Mouse (Mus musculus) forebrain, embryonic 13.5 days (tissue): ENCODE measurements around the gene Macc1. TPM values are rescaled to one million over a fixed set of nuclear protein-coding genes. Genes with fewer than 3 reads are reported as not detected.

Experiments
- ATAC-seq: fragments of 200-750 bp; cut with Nextera tagmentation; 2 replicates; pipeline ENCODE4 v1.8.0; 2017
- H3K27ac ChIP-seq: fragments of 300-500 bp; sonication (generic); 2 replicates; pipeline ENCODE4 v1.5.1; 2015; ENCODE audit warnings: inconsistent platforms, mild to moderate bottlenecking, moderate library complexity
- H3K27me3 ChIP-seq: fragments of 300-500 bp; sonication (generic); 2 replicates; pipeline ENCODE4 v1.6.1; 2015; ENCODE audit warnings: mild to moderate bottlenecking, inconsistent platforms
- H3K36me3 ChIP-seq: fragments of 300-500 bp; sonication (generic); 2 replicates; pipeline ENCODE4 v1.6.1; 2015; ENCODE audit warnings: mild to moderate bottlenecking, inconsistent platforms; ENCODE audit not compliant: poor library complexity, severe bottlenecking
- H3K4me1 ChIP-seq: fragments of 300-500 bp; sonication (generic); 2 replicates; pipeline ENCODE4 v1.6.1; 2015; ENCODE audit warnings: inconsistent platforms
- H3K4me2 ChIP-seq: fragments of 300-500 bp; sonication (generic); 2 replicates; pipeline ENCODE4 v1.6.1; 2015; ENCODE audit warnings: inconsistent platforms, mild to moderate bottlenecking, moderate library complexity
- H3K4me3 ChIP-seq: fragments of 300-500 bp; sonication (generic); 2 replicates; pipeline ENCODE4 v1.5.1; 2015; ENCODE audit warnings: mild to moderate bottlenecking, inconsistent platforms
- H3K9ac ChIP-seq: fragments of 300-500 bp; sonication (generic); 2 replicates; pipeline ENCODE4 v1.6.1; 2015; ENCODE audit warnings: mild to moderate bottlenecking, inconsistent platforms
- H3K9me3 ChIP-seq: fragments of 300-500 bp; sonication (generic); replicated peaks from 2 replicates; pipeline ENCODE4 v1.6.1; 2016; ENCODE audit warnings: inconsistent platforms
- WGBS: fragments of 180-500 bp; shearing (Covaris S2); methylation state at CpG from one replicate; pipeline ENCODE4 v1.1.7; 2015; 5-methylcytosine and 5-hydroxymethylcytosine counted together
- polyA plus RNA-seq: library from polyadenylated mRNA; unstranded; fragments of >200 nt; fragmentation: Nextera tagmentation; extraction: Ambion mirVana; gene quantifications from 2 replicates; pipeline ENCODE4 v1.2.1, GENCODE M21; 2015

Gene Macc1
- not detected in 2 replicates for polyA plus RNA-seq

DNA sequence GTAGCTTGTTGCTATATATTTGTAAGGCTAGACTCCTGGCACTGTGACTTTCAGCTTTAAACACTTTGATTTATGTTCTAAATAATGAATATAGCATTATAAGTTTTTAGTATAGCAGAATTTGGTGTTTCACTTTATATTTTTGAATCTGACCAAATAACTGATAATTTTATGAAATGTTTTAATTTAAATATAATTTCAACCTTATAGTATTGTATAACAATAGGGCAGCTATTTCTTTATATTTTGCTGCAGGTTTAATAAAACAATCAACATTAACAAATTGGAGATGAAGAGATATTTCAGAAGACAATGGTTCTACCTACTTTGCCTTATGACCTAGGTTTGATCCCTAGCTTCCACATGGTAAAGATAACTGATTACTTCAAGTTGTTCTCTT is at the start of gene Macc1:
Gene Macc1, plus strand, starts transcription at position 301 of the 400 bp plus-strand sequence.
- Histone ChIP-seq H3K9ac (no peak within 1 kb of the TSS), H3K27me3 (no peaks in the 10 kb centered on the region), H3K4me2 (no peak within 1 kb of the TSS), H3K9me3 (no peaks in the 10 kb centered on the region), H3K4me1 (no peaks in the 10 kb centered on the region), H3K4me3 (no peak within 1 kb of the TSS), H3K27ac (no peak within 1 kb of the TSS), H3K36me3 (no peaks in the 10 kb centered on the region)
- no peak for ATAC-seq

DNA sequence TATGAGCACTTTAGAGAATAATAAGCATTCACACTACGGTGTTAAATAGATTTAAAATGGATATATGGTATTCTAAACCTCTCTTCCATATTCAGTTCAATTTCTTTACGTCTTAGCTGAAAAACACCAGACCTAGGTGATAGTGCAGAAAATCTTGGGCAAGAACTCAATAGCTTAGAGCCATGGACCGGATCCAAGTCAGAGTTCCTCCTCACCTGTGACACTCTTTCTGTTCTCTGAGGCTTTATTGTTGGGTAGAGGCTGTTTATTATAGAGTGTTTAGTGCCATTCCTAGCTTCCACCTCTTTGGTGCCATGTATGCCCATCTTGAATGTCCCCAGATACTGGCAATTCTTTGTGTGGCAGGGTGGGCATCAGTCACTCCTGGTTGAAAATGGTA is 49.6 kb upstream of the Macc1 start:
- H3K9me3 ChIP-seq, result no peaks in the 10 kb centered on the region
- H3K4me3 ChIP-seq, result no peak overlapping the region
- no peak overlapping the region for H3K9ac ChIP-seq
- no peak for ATAC-seq
- no peak overlapping the region for H3K4me2 ChIP-seq
- WGBS, result 91% methylated on average over 3 of the region's 3 CpGs
- no peak overlapping the region for H3K27ac ChIP-seq
- no peaks in the 10 kb centered on the region for H3K27me3 ChIP-seq
- H3K36me3 ChIP-seq, result no peaks in the 10 kb centered on the region
- H3K4me1 ChIP-seq, result no peaks in the 10 kb centered on the region

DNA sequence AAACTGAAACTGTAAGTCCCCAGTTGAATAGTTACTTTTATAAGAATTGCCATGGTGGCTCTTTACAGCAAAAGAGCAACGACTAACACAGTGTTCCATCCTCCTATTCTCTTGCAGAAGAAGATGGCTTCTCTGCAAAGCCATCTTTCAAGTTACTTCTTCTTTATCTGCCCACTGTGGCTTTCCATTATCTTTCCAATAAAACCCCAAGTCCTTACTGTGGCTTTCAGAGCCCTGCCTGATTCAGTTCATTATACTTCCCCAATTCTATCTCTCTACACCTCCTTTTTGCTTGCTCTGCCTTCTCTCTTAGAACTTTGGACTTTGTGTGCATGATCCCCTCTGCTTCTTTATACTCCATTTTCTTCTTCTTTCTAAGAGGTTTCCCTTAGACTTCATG is 45.3 kb upstream of the Macc1 start:
- WGBS, result 70% methylated on average over 1 of the region's 1 CpGs

DNA sequence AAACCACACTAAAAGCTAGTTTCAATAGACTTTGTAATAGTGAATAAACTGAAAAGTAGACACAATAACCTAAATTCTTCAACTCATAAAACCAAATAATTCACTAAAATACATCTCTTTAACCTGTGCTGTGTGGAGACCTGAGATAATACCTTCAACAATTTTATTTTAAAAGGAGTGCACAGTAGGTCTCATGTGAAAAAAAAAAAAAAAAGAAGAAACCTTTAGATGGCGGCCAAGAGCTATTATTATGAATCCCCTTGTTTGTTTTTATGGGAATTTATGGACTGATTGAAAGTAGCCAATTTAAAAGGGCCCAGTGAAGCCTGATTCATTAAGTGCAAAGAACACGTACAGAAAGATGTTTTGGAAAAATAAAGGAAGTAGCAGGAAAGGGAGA is 44.0 kb upstream of the Macc1 start:
- Histone ChIP-seq H3K9me3 (no peaks in the 10 kb centered on the region), H3K4me2 (no peak overlapping the region), H3K4me1 (no peaks in the 10 kb centered on the region), H3K36me3 (no peaks in the 10 kb centered on the region), H3K4me3 (no peak overlapping the region), H3K9ac (no peak overlapping the region), H3K27me3 (no peaks in the 10 kb centered on the region), H3K27ac (no peak overlapping the region)
- no peak for ATAC-seq
- 71% methylated on average over 2 of the region's 2 CpGs for WGBS

More for the DNA sequence above, 45.3 kb upstream of the Macc1 start:
- ATAC-seq, result no peak
- Histone ChIP-seq H3K27ac (no peak overlapping the region), H3K36me3 (no peaks in the 10 kb centered on the region), H3K9me3 (no peaks in the 10 kb centered on the region), H3K9ac (no peak overlapping the region), H3K4me3 (no peak overlapping the region), H3K4me1 (no peaks in the 10 kb centered on the region), H3K27me3 (no peaks in the 10 kb centered on the region), H3K4me2 (no peak overlapping the region)

DNA sequence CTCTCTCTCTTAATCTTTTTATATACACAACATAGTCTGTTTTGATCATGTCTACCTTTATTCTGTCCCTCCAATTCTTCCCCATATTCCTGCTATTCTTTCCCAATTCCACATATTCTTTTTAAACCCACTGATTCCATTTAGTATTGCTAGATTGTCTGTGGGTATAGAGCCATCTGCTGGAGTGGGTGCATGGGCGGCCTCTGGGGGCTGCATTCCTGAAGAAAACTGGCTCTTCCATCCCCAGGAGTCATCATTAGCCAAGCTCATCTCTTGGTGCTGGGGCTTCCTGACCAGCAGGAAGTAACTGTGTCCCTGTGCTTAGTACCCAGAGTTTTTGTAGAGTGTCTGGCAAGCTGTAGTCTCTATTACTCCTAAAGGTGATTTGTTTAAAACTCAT is 42.1 kb upstream of the Macc1 start:
- ATAC-seq, result no peak
- Histone ChIP-seq H3K36me3 (no peaks in the 10 kb centered on the region), H3K9me3 (no peaks in the 10 kb centered on the region), H3K27me3 (no peaks in the 10 kb centered on the region), H3K4me1 (no peaks in the 10 kb centered on the region), H3K27ac (no peak overlapping the region), H3K9ac (no peak overlapping the region), H3K4me3 (no peak overlapping the region), H3K4me2 (no peak overlapping the region)
- 94% methylated on average over 1 of the region's 1 CpGs for WGBS

DNA sequence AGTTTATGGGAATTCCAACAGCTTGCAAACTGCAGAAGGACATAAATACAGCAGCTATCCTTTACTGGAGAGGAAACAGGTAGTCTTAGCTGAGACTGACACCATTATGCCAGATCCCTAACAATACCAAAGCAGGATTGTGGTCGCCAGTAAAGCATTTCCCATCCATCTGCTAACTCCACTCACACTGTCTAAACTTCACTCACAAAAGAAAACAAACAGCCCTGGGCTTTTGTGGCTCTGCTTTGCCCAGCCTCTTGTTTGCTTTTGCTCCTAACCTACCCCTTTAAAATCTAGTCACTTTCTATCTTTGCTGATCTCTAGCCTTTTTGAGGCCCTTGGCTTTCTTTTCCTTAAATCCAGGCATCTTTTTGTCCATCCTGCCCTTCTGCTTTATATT is 40.5 kb upstream of the Macc1 start:
- no peaks in the 10 kb centered on the region for H3K36me3 ChIP-seq
- 0% methylated on average over 1 of the region's 1 CpGs for WGBS
- H3K27me3 ChIP-seq, result no peaks in the 10 kb centered on the region
- no peak overlapping the region for H3K9ac ChIP-seq
- H3K4me2 ChIP-seq, result no peak overlapping the region
- H3K9me3 ChIP-seq, result no peaks in the 10 kb centered on the region
- H3K4me1 ChIP-seq, result no peaks in the 10 kb centered on the region
- no peak for ATAC-seq
- no peak overlapping the region for H3K27ac ChIP-seq
- no peak overlapping the region for H3K4me3 ChIP-seq

DNA sequence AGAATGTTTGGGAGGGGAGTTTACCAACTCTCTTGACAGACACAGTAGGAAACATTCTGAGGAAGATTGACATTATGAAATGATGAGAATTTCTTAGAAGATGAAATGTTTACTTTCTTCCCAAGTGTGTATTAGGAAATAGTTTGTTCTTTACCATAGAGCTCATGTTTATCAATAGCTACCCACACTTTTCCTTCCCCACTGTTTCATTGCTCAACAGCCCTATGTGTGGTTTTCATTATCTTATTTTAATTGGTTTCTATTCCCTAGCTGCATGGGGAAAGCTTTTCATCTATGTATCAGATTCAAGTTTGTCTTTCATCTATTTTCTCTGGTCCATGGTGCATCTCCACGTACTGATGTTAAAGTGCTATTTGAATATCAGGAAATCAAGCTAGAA is 37.8 kb upstream of the Macc1 start:
- H3K27me3 ChIP-seq, result no peaks in the 10 kb centered on the region
- no peak overlapping the region for H3K27ac ChIP-seq
- no peak overlapping the region for H3K9ac ChIP-seq
- ATAC-seq, result no peak
- WGBS, result 58% methylated on average over 1 of the region's 1 CpGs
- H3K4me2 ChIP-seq, result no peak overlapping the region
- no peaks in the 10 kb centered on the region for H3K9me3 ChIP-seq
- no peaks in the 10 kb centered on the region for H3K4me1 ChIP-seq
- no peaks in the 10 kb centered on the region for H3K36me3 ChIP-seq
- no peak overlapping the region for H3K4me3 ChIP-seq

DNA sequence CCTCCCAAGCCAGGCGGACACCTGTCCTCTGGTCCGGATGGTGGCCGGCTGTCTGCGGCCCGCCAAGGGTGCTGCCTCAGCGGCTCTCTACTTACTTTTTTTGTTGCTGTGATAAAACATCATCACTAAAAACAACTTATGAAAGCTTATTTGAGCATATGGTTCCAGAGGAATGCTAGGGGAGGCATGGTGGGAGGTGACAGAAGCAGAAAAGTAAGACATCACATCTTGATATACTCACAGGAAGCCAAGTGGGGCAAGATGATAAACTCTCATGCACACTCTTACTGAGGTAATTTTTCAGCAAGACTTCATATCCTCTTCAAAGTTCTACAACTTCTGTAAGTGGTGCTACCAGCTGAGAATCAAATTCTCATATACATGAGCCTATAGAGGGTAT is 22.5 kb upstream of the Macc1 start:
- Histone ChIP-seq H3K9ac (no peak overlapping the region), H3K4me3 (no peak overlapping the region), H3K27ac (no peak overlapping the region), H3K36me3 (no peaks in the 10 kb centered on the region), H3K9me3 (no peaks in the 10 kb centered on the region), H3K27me3 (no peaks in the 10 kb centered on the region), H3K4me1 (no peaks in the 10 kb centered on the region), H3K4me2 (no peak overlapping the region)
- 96% methylated on average over 6 of the region's 6 CpGs for WGBS
- no peak for ATAC-seq

DNA sequence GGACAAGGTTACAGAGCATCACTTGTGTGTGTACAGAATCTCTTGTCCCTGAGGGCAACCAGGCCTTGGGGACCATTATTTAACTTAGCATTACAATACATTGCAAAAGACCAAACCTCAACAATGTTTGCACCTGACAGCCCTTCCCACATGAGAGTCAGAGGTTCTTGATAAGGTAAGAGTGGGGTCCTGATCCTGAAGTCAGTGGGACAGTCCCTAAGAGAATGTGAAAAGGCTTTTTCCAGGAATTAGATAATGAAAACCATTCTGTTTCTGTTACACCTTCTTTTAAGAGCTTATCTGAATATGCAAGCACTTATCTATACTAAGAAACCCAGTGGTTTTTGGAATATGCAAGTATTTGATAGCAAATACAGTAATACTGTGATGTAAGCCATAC is 10.5 kb upstream of the Macc1 start:
- H3K27me3 ChIP-seq, result no peaks in the 10 kb centered on the region
- H3K9ac ChIP-seq, result no peak overlapping the region
- no peak for ATAC-seq

DNA sequence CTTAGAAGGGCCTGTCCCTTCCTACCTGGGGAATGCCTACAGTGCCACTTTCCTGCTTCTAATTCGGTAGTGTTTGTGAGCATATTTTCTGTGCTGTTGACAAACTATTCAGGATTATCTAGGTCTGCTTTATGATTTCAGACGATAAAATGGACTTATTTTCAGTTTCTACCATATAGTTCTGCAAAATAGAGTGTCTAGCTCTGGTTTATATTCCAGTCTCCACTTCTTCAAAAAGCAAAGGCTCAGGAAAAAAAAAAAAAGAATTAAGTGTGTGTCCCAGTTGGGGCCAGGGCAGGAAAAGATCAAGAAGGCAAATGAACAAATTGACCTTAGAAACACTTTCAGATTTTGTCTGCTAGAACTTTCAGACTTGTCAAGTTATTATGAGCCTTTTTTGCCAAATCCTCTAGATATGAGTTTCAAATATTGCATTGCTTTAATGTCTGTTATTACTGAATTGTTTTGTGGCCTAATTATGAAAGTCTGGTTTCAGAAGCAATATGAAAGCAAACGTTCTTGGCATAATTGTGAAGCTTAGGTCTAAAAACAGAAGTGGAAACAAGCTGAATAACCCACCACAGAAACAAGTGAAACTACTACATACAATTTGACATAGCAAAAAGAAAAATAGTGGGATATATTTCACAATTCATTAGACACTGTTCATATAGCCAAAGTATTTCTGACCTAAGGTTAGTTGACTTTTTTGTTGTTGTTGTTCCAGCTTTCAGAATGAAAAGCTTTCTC is 881 bp upstream of the Macc1 start:
- Histone ChIP-seq H3K4me3 (no peak overlapping the region), H3K27me3 (no peaks in the 10 kb centered on the region), H3K4me2 (no peak overlapping the region), H3K4me1 (no peaks in the 10 kb centered on the region), H3K9ac (no peak overlapping the region), H3K27ac (no peak overlapping the region), H3K9me3 (no peaks in the 10 kb centered on the region), H3K36me3 (no peaks in the 10 kb centered on the region)
- ATAC-seq, result no peak
- WGBS, result 82% methylated on average over 3 of the region's 3 CpGs

More for the DNA sequence above, 10.5 kb upstream of the Macc1 start:
- H3K9me3 ChIP-seq, result no peaks in the 10 kb centered on the region
- no peaks in the 10 kb centered on the region for H3K36me3 ChIP-seq
- H3K4me1 ChIP-seq, result no peaks in the 10 kb centered on the region
- H3K4me2 ChIP-seq, result no peak overlapping the region
- H3K4me3 ChIP-seq, result no peak overlapping the region
- no peak overlapping the region for H3K27ac ChIP-seq

DNA sequence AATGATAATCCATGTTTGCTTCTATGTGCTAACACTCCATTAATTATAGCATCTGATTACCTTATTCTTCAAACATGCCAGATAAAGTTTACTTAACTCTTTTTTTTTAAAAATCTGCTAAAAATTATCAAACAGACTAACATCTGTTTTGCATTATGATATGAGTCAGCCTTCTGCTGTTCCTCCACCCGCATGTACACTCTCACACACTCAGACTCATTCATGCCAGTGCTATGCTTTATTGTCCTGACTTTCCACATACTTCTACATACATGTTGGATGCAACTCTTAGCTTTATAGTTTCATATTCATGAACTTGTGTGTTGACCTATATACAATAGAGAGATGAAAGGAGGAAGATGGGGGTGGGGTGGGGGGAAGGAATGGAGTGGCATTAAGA is 4.7 kb downstream of the Macc1 start:
- Histone ChIP-seq H3K4me1 (no peaks in the 10 kb centered on the region), H3K4me2 (no peak overlapping the region), H3K9me3 (no peaks in the 10 kb centered on the region), H3K4me3 (no peak overlapping the region), H3K36me3 (no peaks in the 10 kb centered on the region), H3K9ac (no peak overlapping the region), H3K27ac (no peak overlapping the region), H3K27me3 (no peaks in the 10 kb centered on the region)
- 89% methylated on average over 1 of the region's 1 CpGs for WGBS
- no peak for ATAC-seq

DNA sequence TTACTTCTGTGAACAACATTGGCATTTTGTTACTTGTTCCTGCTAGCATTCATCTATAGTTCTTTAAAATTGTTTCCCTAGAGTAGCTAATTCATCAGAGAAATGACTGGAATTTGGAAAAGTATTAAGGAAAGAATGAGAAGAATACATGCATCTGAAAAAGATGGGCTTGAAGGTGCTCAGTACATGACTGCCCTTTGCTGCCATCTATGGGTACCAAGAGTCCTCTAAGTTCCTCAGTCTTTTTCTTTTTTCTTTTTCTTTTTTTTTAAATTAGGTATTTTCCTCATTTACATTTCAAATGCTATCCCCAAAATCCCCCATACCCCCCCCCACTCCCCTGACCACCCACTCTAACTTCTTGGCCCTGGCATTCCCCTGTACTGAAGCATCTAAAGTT is 11.3 kb downstream of the Macc1 start:
- ATAC-seq, result no peak
- H3K36me3 ChIP-seq, result no peaks in the 10 kb centered on the region
- H3K9me3 ChIP-seq, result no peaks in the 10 kb centered on the region
- no peak overlapping the region for H3K9ac ChIP-seq
- H3K4me2 ChIP-seq, result no peak overlapping the region
- no peaks in the 10 kb centered on the region for H3K4me1 ChIP-seq
- H3K27me3 ChIP-seq, result no peaks in the 10 kb centered on the region
- H3K4me3 ChIP-seq, result no peak overlapping the region
- H3K27ac ChIP-seq, result no peak overlapping the region

DNA sequence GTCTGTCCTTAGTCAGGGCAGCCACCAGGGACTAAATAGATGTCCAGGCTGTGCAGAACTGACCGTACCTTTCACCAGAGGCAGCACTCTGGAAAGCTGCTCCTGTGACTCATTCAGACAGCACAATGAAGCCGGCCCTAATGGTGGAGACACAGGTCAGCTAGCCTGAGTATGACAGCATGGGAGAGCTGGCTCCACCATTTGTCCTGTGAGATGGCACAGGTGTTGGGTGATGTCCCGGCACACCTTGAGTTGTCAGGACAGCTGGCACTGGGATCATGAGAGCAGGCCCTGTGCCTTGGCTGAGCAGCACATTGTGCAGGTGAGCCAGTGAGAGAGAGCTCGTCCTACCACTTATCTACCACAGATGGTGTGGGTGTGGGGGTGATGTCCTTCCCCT is 16.6 kb downstream of the Macc1 start:
- H3K36me3 ChIP-seq, result no peaks in the 10 kb centered on the region
- no peak overlapping the region for H3K9ac ChIP-seq
- ATAC-seq, result 0 out of 2 replicates have a peak, but pooled peaks have one; percentile 21
- H3K4me1 ChIP-seq, result peaks cover 7% of the 10 kb centered on the region
- no peak overlapping the region for H3K4me2 ChIP-seq
- WGBS, result 90% methylated on average over 4 of the region's 4 CpGs
- H3K4me3 ChIP-seq, result no peak overlapping the region
- no peak overlapping the region for H3K27ac ChIP-seq
- H3K9me3 ChIP-seq, result no peaks in the 10 kb centered on the region
- no peaks in the 10 kb centered on the region for H3K27me3 ChIP-seq
